Mouse (Mus musculus) C2C12 (cell line): ENCODE results near the gene Tctex1d2.

Experiments
- CEBPB ChIP-seq: IDR thresholded peaks from one replicate; pipeline ENCODE4 v1.6.1; 2011; ENCODE audit warnings: low read depth, mild to moderate bottlenecking, control low read depth, moderate library complexity
- CTCF ChIP-seq: IDR thresholded peaks from one replicate; pipeline ENCODE4 v1.5.1; 2011; ENCODE audit not compliant: control insufficient read depth, insufficient read depth, insufficient read length
- MAX ChIP-seq: IDR thresholded peaks from one replicate; pipeline ENCODE4 v1.6.1; 2011; ENCODE audit warnings: mild to moderate bottlenecking, control low read depth
- MYOD1 ChIP-seq: IDR thresholded peaks from one replicate; pipeline ENCODE4 v1.6.1; 2011; ENCODE audit warnings: low read depth; ENCODE audit not compliant: control insufficient read depth, insufficient read length
- MYOG ChIP-seq: IDR thresholded peaks from one replicate; pipeline ENCODE4 v1.6.1; 2011; ENCODE audit not compliant: control insufficient read depth, insufficient read length; ENCODE audit errors: extremely low read depth
- USF1 ChIP-seq: IDR thresholded peaks from one replicate; pipeline ENCODE4 v1.6.1; 2011; ENCODE audit warnings: low read depth, mild to moderate bottlenecking, control low read depth, moderate library complexity

- TF ChIP-seq MYOG = no peak
- TF ChIP-seq USF1 = no peak
- no peak for TF ChIP-seq CTCF
- TF ChIP-seq MAX = no peak
- TF ChIP-seq MYOD1 = no peak
- TF ChIP-seq CEBPB = no peak
Observed at GRCm38 (mm10) chr16:32371351-32371750, 48.2 kb upstream of the Tctex1d2 start.
